Mouse (Mus musculus): Measurements from ENCODE around the gene Surf4. TPM values are rescaled to one million over a fixed set of nuclear protein-coding genes. Genes with fewer than 3 reads are reported as not detected.

Surf4 gene
- polyA plus RNA-seq, 1 experiment from 2014 or later: 140 TPM

DNA sequence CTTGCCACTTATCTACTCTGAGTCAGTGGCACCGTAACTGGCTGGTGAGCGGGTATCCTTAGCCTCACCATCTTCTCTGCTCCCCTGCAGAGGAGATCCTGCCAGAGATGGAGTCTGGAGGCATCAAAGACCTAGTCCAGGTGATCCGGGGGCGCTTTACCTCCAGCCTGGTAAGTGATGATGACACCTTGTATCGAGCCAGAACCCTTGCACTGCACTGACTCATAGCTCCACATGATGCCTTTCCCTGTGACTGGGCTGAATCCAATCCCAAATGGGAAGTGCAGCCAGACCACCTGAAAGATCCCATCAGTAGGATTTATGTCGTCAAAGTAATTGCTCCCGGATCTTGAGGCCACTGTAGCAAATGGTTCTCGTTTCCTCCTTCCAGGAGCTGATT, 19.1 kb upstream of the Surf4 start:
- no peaks in the 10 kb centered on the region for H3K4me1 ChIP-seq
- peaks cover 73% of the 10 kb centered on the region for H3K36me3 ChIP-seq
- no peak overlapping the region for H3K4me3 ChIP-seq
- WGBS: 91% methylated on average over 8 of the region's 8 CpGs
- no peak overlapping the region for H3K27ac ChIP-seq
- no peaks in the 10 kb centered on the region for H3K9me3 ChIP-seq
- no peak for ATAC-seq (ENCODE audit: low FRiP score, low read depth)
- H3K4me2 ChIP-seq (replicated peaks): no peak overlapping the region
- H3K27me3 ChIP-seq (replicated peaks): no peaks in the 10 kb centered on the region
- no peak overlapping the region for H3K9ac ChIP-seq

DNA sequence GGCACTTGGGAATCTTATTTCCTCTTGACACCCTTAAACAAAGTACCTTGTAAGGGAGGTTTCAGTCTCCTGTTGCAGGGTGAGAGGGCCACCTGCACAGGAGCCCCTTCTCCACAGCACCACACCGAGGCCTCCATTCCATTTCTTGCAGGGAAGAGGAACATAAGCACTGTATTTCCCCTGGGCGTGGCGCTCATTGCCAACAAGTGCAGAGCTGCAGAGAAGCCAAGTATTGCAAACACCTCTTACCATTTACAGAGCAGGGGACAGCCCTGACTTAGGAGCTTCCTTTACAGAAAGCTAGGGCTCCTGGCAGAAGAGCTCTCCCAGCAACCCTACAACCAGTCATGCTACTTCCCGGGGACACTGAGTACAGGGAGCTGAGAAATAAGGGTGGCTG, 18.5 kb upstream of the Surf4 start:
- Histone ChIP-seq H3K9ac (no peak overlapping the region), H3K27me3 (replicated peaks) (no peaks in the 10 kb centered on the region), H3K27ac (no peak overlapping the region), H3K4me1 (no peaks in the 10 kb centered on the region), H3K9me3 (no peaks in the 10 kb centered on the region), H3K36me3 (peaks cover 68% of the 10 kb centered on the region), H3K4me3 (no peak overlapping the region), H3K4me2 (replicated peaks) (no peak overlapping the region)
- no peak for ATAC-seq (ENCODE audit: low FRiP score, low read depth)
- 95% methylated on average over 4 of the region's 4 CpGs for WGBS

- H3K9me3 ChIP-seq: no peaks in the 10 kb centered on the region
- no peak overlapping the region for H3K4me3 ChIP-seq
- H3K4me1 ChIP-seq: no peaks in the 10 kb centered on the region
- no peak overlapping the region for H3K27ac ChIP-seq
- no peak for ATAC-seq (ENCODE audit: low FRiP score, low read depth)
- H3K9ac ChIP-seq: no peak overlapping the region
- no peak overlapping the region for H3K4me2 ChIP-seq (replicated peaks)
- 92% methylated on average over 8 of the region's 8 CpGs for WGBS
- peaks cover 64% of the 10 kb centered on the region for H3K36me3 ChIP-seq
- no peaks in the 10 kb centered on the region for H3K27me3 ChIP-seq (replicated peaks)
Measured at GRCm38 (mm10) chr2:26951346-26951905, 17.7 kb upstream of the Surf4 start.

- peaks cover 55% of the 10 kb centered on the region for H3K36me3 ChIP-seq
- no peaks in the 10 kb centered on the region for H3K9me3 ChIP-seq
- WGBS: 88% methylated on average over 2 of the region's 2 CpGs
- H3K27me3 ChIP-seq (replicated peaks): no peaks in the 10 kb centered on the region
- H3K27ac ChIP-seq: no peak overlapping the region
- H3K4me1 ChIP-seq: no peaks in the 10 kb centered on the region
- H3K4me3 ChIP-seq: no peak overlapping the region
- H3K9ac ChIP-seq: no peak overlapping the region
- ATAC-seq (ENCODE audit: low FRiP score, low read depth): no peak
- no peak overlapping the region for H3K4me2 ChIP-seq (replicated peaks)
Measured at GRCm38 (mm10) chr2:26950411-26950810, 16.7 kb upstream of the Surf4 start.

- no peaks in the 10 kb centered on the region for H3K27me3 ChIP-seq (replicated peaks)
- H3K9ac ChIP-seq: no peak overlapping the region
- WGBS: 89% methylated on average over 3 of the region's 3 CpGs
- H3K4me2 ChIP-seq (replicated peaks): no peak overlapping the region
- H3K4me1 ChIP-seq: no peaks in the 10 kb centered on the region
- no peak overlapping the region for H3K4me3 ChIP-seq
- H3K9me3 ChIP-seq: no peaks in the 10 kb centered on the region
- no peak for ATAC-seq (ENCODE audit: low FRiP score, low read depth)
- H3K36me3 ChIP-seq: peaks cover 7% of the 10 kb centered on the region; the same call in 1 of the 2 replicates
- no peak overlapping the region for H3K27ac ChIP-seq
Measured at GRCm38 (mm10) chr2:26943253-26943652, 9.5 kb upstream of the Surf4 start.

DNA sequence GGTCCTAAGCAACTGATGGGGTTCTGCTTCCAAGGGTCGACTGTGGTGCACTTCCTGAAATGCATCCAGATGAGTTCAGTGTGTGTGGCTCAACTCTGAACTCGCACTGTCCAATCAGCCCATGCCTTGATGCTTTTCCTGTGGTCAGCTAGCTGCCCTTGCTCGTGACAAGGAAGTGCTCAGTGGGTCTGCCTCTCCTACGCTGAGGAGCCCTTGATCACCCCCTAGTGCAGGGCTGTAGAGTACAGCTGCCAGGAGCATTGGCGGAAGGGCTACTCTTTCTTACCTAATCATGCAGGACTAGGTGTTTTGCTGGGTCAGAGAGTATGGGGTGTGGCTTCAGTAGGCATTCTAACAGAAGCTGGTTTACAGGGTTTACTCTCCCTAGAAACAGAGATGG, 7.8 kb upstream of the Surf4 start:
- Histone ChIP-seq H3K4me1 (no peaks in the 10 kb centered on the region), H3K9ac (no peak overlapping the region), H3K4me3 (no peak overlapping the region), H3K36me3 (peaks cover 2% of the 10 kb centered on the region; the same call in 1 of the 2 replicates), H3K27me3 (replicated peaks) (no peaks in the 10 kb centered on the region), H3K4me2 (replicated peaks) (no peak overlapping the region), H3K9me3 (no peaks in the 10 kb centered on the region), H3K27ac (no peak overlapping the region)
- ATAC-seq (ENCODE audit: low FRiP score, low read depth): no peak
- 49% methylated on average over 5 of the region's 5 CpGs for WGBS

GRCm38 (mm10) chr2:26936425-26936824, 2.7 kb upstream of the Surf4 start:
- Histone ChIP-seq H3K4me3 (no peak overlapping the region), H3K4me2 (replicated peaks) (no peak overlapping the region), H3K4me1 (peaks cover 12% of the 10 kb centered on the region), H3K27ac (no peak overlapping the region), H3K27me3 (replicated peaks) (no peaks in the 10 kb centered on the region), H3K36me3 (no peaks in the 10 kb centered on the region), H3K9ac (no peak overlapping the region), H3K9me3 (no peaks in the 10 kb centered on the region)
- 75% methylated on average over 1 of the region's 1 CpGs for WGBS
- ATAC-seq (ENCODE audit: low FRiP score, low read depth): no peak

GRCm38 (mm10) chr2:26935286-26935685, 1.6 kb upstream of the Surf4 start:
- Histone ChIP-seq H3K4me3 (no peak overlapping the region), H3K4me2 (replicated peaks) (no peak overlapping the region), H3K36me3 (peaks cover 8% of the 10 kb centered on the region; the same call in 1 of the 2 replicates), H3K9me3 (no peaks in the 10 kb centered on the region), H3K9ac (no peak overlapping the region), H3K4me1 (peaks cover 20% of the 10 kb centered on the region), H3K27me3 (replicated peaks) (no peaks in the 10 kb centered on the region), H3K27ac (no peak overlapping the region)
- no peak for ATAC-seq (ENCODE audit: low FRiP score, low read depth)
- WGBS: 91% methylated on average over 2 of the region's 2 CpGs

DNA sequence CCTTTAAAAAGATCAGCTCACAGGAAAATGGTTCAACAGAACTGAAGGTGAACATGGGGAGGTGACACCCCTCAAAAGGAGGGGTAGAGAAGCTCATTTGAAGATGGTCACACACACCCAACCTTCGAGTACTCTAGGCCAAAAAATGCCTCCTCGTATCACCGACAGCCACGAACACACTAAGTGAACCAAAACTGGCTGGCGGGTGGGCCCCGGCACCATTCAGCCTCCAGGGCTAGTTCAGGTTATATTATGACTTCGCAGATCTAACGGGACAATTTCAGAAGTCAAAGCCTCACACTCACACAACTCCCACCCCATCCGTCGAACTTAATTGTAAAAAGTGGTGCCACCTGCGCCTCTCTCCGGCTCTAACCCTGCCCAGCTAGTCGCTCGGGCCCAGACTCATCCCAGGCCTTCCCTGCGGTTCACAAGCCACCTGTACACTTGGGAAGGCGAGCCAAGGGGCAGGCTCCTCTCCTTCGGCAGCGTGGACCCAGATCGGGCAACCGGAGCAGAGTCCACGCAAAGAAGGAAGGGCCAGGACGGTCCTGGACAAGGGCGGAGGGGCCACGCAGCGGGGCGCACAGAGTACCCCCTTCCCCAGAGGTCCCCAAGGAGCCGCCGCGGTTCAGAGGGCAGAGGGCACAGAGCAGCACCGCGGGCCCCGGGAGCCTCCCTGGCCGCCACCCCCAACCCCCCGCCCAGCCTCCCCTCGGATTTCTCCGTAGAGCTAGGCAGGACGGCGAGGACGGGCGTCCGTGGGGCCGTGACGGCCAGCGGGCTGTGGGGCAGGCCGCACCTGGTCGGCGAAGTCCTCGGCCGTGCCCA, 1.0 kb downstream of the Surf4 start:
- peak overlapping the region; percentile 97 for H3K9ac ChIP-seq
- no peaks in the 10 kb centered on the region for H3K9me3 ChIP-seq
- H3K4me1 ChIP-seq: peaks cover 20% of the 10 kb centered on the region
- peaks cover 22% of the 10 kb centered on the region; the same call in 1 of the 2 replicates for H3K36me3 ChIP-seq
- H3K27ac ChIP-seq: peak overlapping the region; percentile 57
- peak; percentile 13 for ATAC-seq (ENCODE audit: low FRiP score, low read depth)
- H3K4me3 ChIP-seq: peak overlapping the region; percentile 96
- no peaks in the 10 kb centered on the region for H3K27me3 ChIP-seq (replicated peaks)
- peak overlapping the region; percentile 71 for H3K4me2 ChIP-seq (replicated peaks)
- 2% methylated on average over 48 of the region's 49 CpGs for WGBS

DNA sequence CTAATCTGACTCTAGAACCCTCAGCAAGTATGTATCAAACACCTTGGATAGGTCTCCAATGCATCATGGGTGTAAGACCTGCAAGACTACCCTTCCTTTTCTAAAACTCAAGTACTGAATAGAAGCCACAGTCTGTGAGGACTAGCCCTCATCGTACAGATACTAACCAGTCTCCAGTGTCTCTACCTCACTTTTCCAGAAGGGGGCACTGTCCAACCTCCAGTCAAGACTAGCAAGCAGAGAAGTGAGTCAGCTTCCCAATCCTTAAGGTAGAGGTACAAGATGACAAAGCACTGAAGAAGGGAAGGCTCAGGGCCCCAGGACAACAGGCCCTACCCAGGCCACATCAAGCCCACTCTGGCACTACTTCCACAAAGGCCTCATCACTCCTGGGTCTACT, 3.3 kb downstream of the Surf4 start:
- Histone ChIP-seq H3K9me3 (no peaks in the 10 kb centered on the region), H3K36me3 (peaks cover 40% of the 10 kb centered on the region)
- no peak for ATAC-seq (ENCODE audit: low FRiP score, low read depth)

GRCm38 (mm10) chr2:26927745-26928476, 5.8 kb downstream of the Surf4 start:
- 93% methylated on average over 6 of the region's 6 CpGs for WGBS
- no peak for ATAC-seq (ENCODE audit: low FRiP score, low read depth)
- Histone ChIP-seq H3K9ac (no peak overlapping the region), H3K36me3 (peaks cover 64% of the 10 kb centered on the region), H3K4me2 (replicated peaks) (no peak overlapping the region), H3K27me3 (replicated peaks) (no peaks in the 10 kb centered on the region), H3K9me3 (no peaks in the 10 kb centered on the region), H3K4me1 (peaks cover 20% of the 10 kb centered on the region), H3K27ac (no peak overlapping the region), H3K4me3 (no peak overlapping the region)

More for the DNA sequence above, 3.3 kb downstream of the Surf4 start:
- Histone ChIP-seq H3K4me3 (no peak overlapping the region), H3K4me1 (peaks cover 20% of the 10 kb centered on the region), H3K27ac (no peak overlapping the region), H3K4me2 (replicated peaks) (no peak overlapping the region), H3K9ac (no peak overlapping the region), H3K27me3 (replicated peaks) (no peaks in the 10 kb centered on the region)
- 51% methylated on average over 1 of the region's 1 CpGs for WGBS

GRCm38 (mm10) chr2:26921784-26922183, 11.9 kb downstream of the Surf4 start:
- WGBS: 86% methylated on average over 9 of the region's 9 CpGs
- H3K9me3 ChIP-seq: no peaks in the 10 kb centered on the region
- no peak overlapping the region for H3K27ac ChIP-seq
- H3K4me1 ChIP-seq: peaks cover 14% of the 10 kb centered on the region
- no peak overlapping the region for H3K4me2 ChIP-seq (replicated peaks)
- no peak overlapping the region for H3K4me3 ChIP-seq
- peaks cover 93% of the 10 kb centered on the region for H3K36me3 ChIP-seq
- no peaks in the 10 kb centered on the region for H3K27me3 ChIP-seq (replicated peaks)
- ATAC-seq (ENCODE audit: low FRiP score, low read depth): no peak
- no peak overlapping the region for H3K9ac ChIP-seq
